Mouse (Mus musculus) spleen, adult 2 months (tissue): ENCODE measurements around the gene Tbc1d19. TPM values are rescaled to one million over a fixed set of nuclear protein-coding genes. Genes with fewer than 3 reads are reported as not detected.

Experiments
- DNase-seq, 2 experiments: peaks; one replicate each; pipeline versions ENCODE4 v3.0.0 to v3.0.0-alpha.2; 2012 to 2021; ENCODE audit warnings: low spot score in 2 of 2, low read depth in 1 of 2
- H3K27ac ChIP-seq: fragments of 200-500 bp; 2 replicates; pipeline ENCODE4 v1.5.1; 2012; ENCODE audit warnings: low read length, inconsistent platforms; ENCODE audit not compliant: insufficient read depth
- H3K27me3 ChIP-seq: fragments of 200-500 bp; 2 replicates; pipeline ENCODE4 v1.6.1; 2012; ENCODE audit warnings: mild to moderate bottlenecking, moderate library complexity, low read length, inconsistent platforms; ENCODE audit not compliant: control insufficient read depth, insufficient read depth
- H3K36me3 ChIP-seq: fragments of 200-500 bp; 2 replicates; pipeline ENCODE4 v1.6.1; 2012; ENCODE audit warnings: mild to moderate bottlenecking, low read length, inconsistent platforms; ENCODE audit not compliant: control insufficient read depth, insufficient read depth
- H3K4me1 ChIP-seq: fragments of 200-500 bp; 2 replicates; pipeline ENCODE4 v1.6.1; 2011; ENCODE audit warnings: inconsistent platforms; ENCODE audit not compliant: control insufficient read depth, insufficient read depth, insufficient read length
- H3K4me3 ChIP-seq: fragments of 200-500 bp; 2 replicates; pipeline ENCODE4 v1.5.1; 2011; ENCODE audit warnings: mild to moderate bottlenecking, inconsistent platforms; ENCODE audit not compliant: insufficient read depth, insufficient read length; ENCODE audit errors: extremely low read depth
- CTCF ChIP-seq: fragments of 200-500 bp; IDR thresholded peaks from 2 replicates; pipeline ENCODE4 v1.5.1; 2011; ENCODE audit warnings: mild to moderate bottlenecking, inconsistent platforms; ENCODE audit not compliant: insufficient read depth, insufficient read length, insufficient replicate concordance; ENCODE audit errors: extremely low read depth
- POLR2A ChIP-seq: fragments of 200-500 bp; IDR thresholded peaks from 2 replicates; pipeline ENCODE4 v1.6.1; 2011; ENCODE audit warnings: low read depth, low read length, inconsistent platforms
- WGBS: fragments of 180-500 bp; shearing (Covaris S2); methylation state at CpG from one replicate; pipeline ENCODE4 v1.1.7; 2018; 5-methylcytosine and 5-hydroxymethylcytosine counted together
- polyA plus RNA-seq: library from polyadenylated mRNA; depleted of rRNA; stranded (reverse); fragments of >200 nt; gene quantifications from 2 replicates; pipeline ENCODE4 v1.2.3, GENCODE M21; 2012

The Tbc1d19 gene
- polyA plus RNA-seq, 1 experiment, result 1.7 TPM

GRCm38 (mm10) chr5:53856011-53856410, 46.6 kb downstream of the Tbc1d19 start:
- no peak overlapping the region for H3K27ac ChIP-seq
- H3K4me3 ChIP-seq, result no peak overlapping the region
- no peaks in the 10 kb centered on the region for H3K27me3 ChIP-seq
- no peak for DNase-seq
- no peak for TF ChIP-seq CTCF
- TF ChIP-seq POLR2A, result no peak
- H3K36me3 ChIP-seq, result no peaks in the 10 kb centered on the region
- no peaks in the 10 kb centered on the region for H3K4me1 ChIP-seq
- WGBS, result 95% methylated on average over 6 of the region's 6 CpGs

- no peak overlapping the region for H3K27ac ChIP-seq
- TF ChIP-seq CTCF, result no peak
- no peak for TF ChIP-seq POLR2A
- WGBS, result 88% methylated on average over 5 of the region's 5 CpGs
- H3K4me1 ChIP-seq, result no peaks in the 10 kb centered on the region
- H3K36me3 ChIP-seq, result no peaks in the 10 kb centered on the region
- no peak overlapping the region for H3K4me3 ChIP-seq
- H3K27me3 ChIP-seq, result no peaks in the 10 kb centered on the region
- DNase-seq, result no peak
These were observed 55.7 kb downstream of the Tbc1d19 start for GRCm38 (mm10) chr5:53865146-53865545.

- 94% methylated on average over 6 of the region's 6 CpGs for WGBS
- TF ChIP-seq CTCF (no peak), POLR2A (no peak)
- Histone ChIP-seq H3K4me1 (no peaks in the 10 kb centered on the region), H3K36me3 (no peaks in the 10 kb centered on the region), H3K27me3 (no peaks in the 10 kb centered on the region), H3K4me3 (no peak overlapping the region), H3K27ac (no peak overlapping the region)
- no peak for DNase-seq
These were observed 56.6 kb downstream of the Tbc1d19 start for GRCm38 (mm10) chr5:53865991-53866390.

- peak; percentile 26 to 58 for DNase-seq
- H3K4me1 ChIP-seq, result no peaks in the 10 kb centered on the region
- no peak overlapping the region for H3K4me3 ChIP-seq
- H3K27me3 ChIP-seq, result no peaks in the 10 kb centered on the region
- WGBS, result 32% methylated on average over 6 of the region's 6 CpGs
- TF ChIP-seq POLR2A (no peak), CTCF (peak; percentile 92)
- H3K27ac ChIP-seq, result no peak overlapping the region
- H3K36me3 ChIP-seq, result no peaks in the 10 kb centered on the region
These were observed 62.4 kb downstream of the Tbc1d19 start for GRCm38 (mm10) chr5:53871665-53872312.

GRCm38 (mm10) chr5:53874966-53875365, 65.6 kb downstream of the Tbc1d19 start:
- no peaks in the 10 kb centered on the region for H3K4me1 ChIP-seq
- H3K27me3 ChIP-seq, result no peaks in the 10 kb centered on the region
- no peak overlapping the region for H3K27ac ChIP-seq
- DNase-seq, result no peak
- 90% methylated on average over 3 of the region's 3 CpGs for WGBS
- TF ChIP-seq CTCF, result no peak
- TF ChIP-seq POLR2A, result no peak
- no peak overlapping the region for H3K4me3 ChIP-seq
- no peaks in the 10 kb centered on the region for H3K36me3 ChIP-seq

- H3K27me3 ChIP-seq, result no peaks in the 10 kb centered on the region
- no peak for DNase-seq
- 80% methylated on average over 4 of the region's 4 CpGs for WGBS
- no peak overlapping the region for H3K27ac ChIP-seq
- no peaks in the 10 kb centered on the region for H3K36me3 ChIP-seq
- no peaks in the 10 kb centered on the region for H3K4me1 ChIP-seq
- TF ChIP-seq CTCF (no peak), POLR2A (no peak)
- H3K4me3 ChIP-seq, result no peak overlapping the region
These were observed 71.3 kb downstream of the Tbc1d19 start for GRCm38 (mm10) chr5:53880724-53881123.

- TF ChIP-seq CTCF (no peak), POLR2A (no peak)
- no peak for DNase-seq
- H3K27me3 ChIP-seq, result no peaks in the 10 kb centered on the region
- H3K4me3 ChIP-seq, result no peak overlapping the region
- H3K27ac ChIP-seq, result no peak overlapping the region
- no peaks in the 10 kb centered on the region for H3K36me3 ChIP-seq
- 85% methylated on average over 4 of the region's 4 CpGs for WGBS
- no peaks in the 10 kb centered on the region for H3K4me1 ChIP-seq
These were observed 72.1 kb downstream of the Tbc1d19 start for GRCm38 (mm10) chr5:53881381-53881990.
